In the genomic region with DNA sequence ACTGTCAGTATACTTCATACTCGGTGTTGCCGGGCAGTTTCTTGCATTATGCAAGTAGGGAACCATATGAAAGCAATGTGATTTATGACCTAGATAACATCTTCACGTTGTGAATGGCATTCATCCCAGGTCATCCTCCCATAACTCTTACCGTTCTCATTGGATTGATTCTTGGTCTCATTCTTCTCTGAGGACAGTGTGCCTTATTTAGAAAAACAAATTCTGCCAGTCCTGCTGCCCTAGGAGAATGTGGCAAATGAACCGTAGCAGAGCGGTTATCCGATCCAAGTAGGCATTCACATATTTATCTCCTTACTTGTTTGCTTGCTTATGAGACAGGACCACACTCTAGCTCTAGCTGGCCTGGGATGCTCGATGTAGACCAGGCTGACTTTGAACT, we compare ENCODE assay signal across 29 mouse cellular contexts. TPM values are rescaled to one million over a fixed set of nuclear protein-coding genes. Genes with fewer than 3 reads are reported as not detected.
DNase-seq lines count a peak whose midpoint lies in the region; ATAC-seq and TF ChIP-seq lines count a peak whose summit lies in the region.
"Had no signal": no experiment of that assay in that cellular context is flagged by ENCODE, and none has a peak within 500 bp of the region (broad histone marks: within the 10 kb centered on the region; RNA-seq: fewer than 3 reads in every experiment).

No protein-coding gene starts in this region.

- no peaks in the 10 kb centered on the region for H3K9me3 ChIP-seq in kidney, embryonic 15.5 days (replicated peaks)
- H3K9me3 ChIP-seq: embryonic facial prominence, embryonic 13.5 days; forebrain, embryonic 10.5 days; forebrain, embryonic 15.5 days; hindbrain, embryonic 10.5 days; hindbrain, embryonic 15.5 days; limb, embryonic 12.5 days; liver, embryonic 15.5 days had no signal

- no peak for ATAC-seq in kidney, embryonic 15.5 days (replicated peaks; ENCODE audit: low FRiP score)
- ATAC-seq: forebrain, embryonic 15.5 days; inflammation-experienced regulatory T-cells, adult 6 months had no signal

- DNase-seq in kidney, adult 2 months: peak; percentile 47
- DNase-seq in cerebellum, adult 18-20 months: peak; percentile 22 to 25
- DNase-seq in cerebellum, postnatal 10 days: peak; percentile 16 to 23
- no peak for DNase-seq in heart, adult 9 months (ENCODE audit: low spot score in 2 of 2)
- DNase-seq in right cerebral cortex, postnatal 10 days (ENCODE audit: low spot score in 2 of 2): no peak
- no peak for DNase-seq in thymus, adult 2 months
- DNase-seq: adrenal gland, adult 8-10 months; gastrocnemius, adult 2 months; gastrocnemius, postnatal 36 days; heart, adult 2 months; heart, postnatal 14 days; kidney, adult 8-10 months; kidney, postnatal 14 days; lung, embryonic 14.5 days; lung, postnatal 14 days; midbrain, embryonic 14.5 days; right cerebral cortex, postnatal 14 days; thymus, postnatal 25 days had no signal

- no peaks in the 10 kb centered on the region for H3K27me3 ChIP-seq in kidney, adult 2 months (replicated peaks; ENCODE audit: control insufficient read depth, insufficient read depth, low read length)
- no peaks in the 10 kb centered on the region for H3K27me3 ChIP-seq in kidney, embryonic 15.5 days
- no peaks in the 10 kb centered on the region for H3K27me3 ChIP-seq in thymus, adult 2 months (ENCODE audit: control insufficient read depth, insufficient read depth, low read length)
- H3K27me3 ChIP-seq: embryonic facial prominence, embryonic 13.5 days; hindbrain, embryonic 15.5 days; limb, embryonic 12.5 days; liver, embryonic 15.5 days had no signal

- 42% methylated on average over 8 of the region's 8 CpGs for WGBS in kidney, adult 2 months
- 49% methylated on average over 8 of the region's 8 CpGs for WGBS in kidney, embryonic 15.5 days
- 86% methylated on average over 8 of the region's 8 CpGs for WGBS in thymus, adult 2 months

- no peak for TF ChIP-seq POLR2A in kidney, adult 2 months (IDR thresholded peaks at IDR 0.05; ENCODE audit: low read depth, low read length)
- TF ChIP-seq POLR2A in thymus, adult 2 months (IDR thresholded peaks at IDR 0.05; ENCODE audit: control insufficient read depth, extremely low read depth, insufficient read depth, low read length, poor library complexity): no peak

- no peak overlapping the region for H3K9ac ChIP-seq in kidney, embryonic 15.5 days
- H3K9ac ChIP-seq: embryonic facial prominence, embryonic 13.5 days; forebrain, embryonic 15.5 days; hindbrain, embryonic 15.5 days; limb, embryonic 12.5 days; liver, embryonic 15.5 days; lung, embryonic 14.5 days had no signal

- no peaks in the 10 kb centered on the region for H3K36me3 ChIP-seq in kidney, adult 2 months (ENCODE audit: control insufficient read depth, insufficient read depth, low read length)
- no peaks in the 10 kb centered on the region for H3K36me3 ChIP-seq in kidney, embryonic 15.5 days
- H3K36me3 ChIP-seq in thymus, adult 2 months (ENCODE audit: control insufficient read depth, insufficient read depth, low read length): no peaks in the 10 kb centered on the region
- H3K36me3 ChIP-seq: embryonic facial prominence, embryonic 13.5 days; forebrain, embryonic 10.5 days; forebrain, embryonic 15.5 days; hindbrain, embryonic 10.5 days; hindbrain, embryonic 15.5 days; limb, embryonic 12.5 days; liver, embryonic 15.5 days had no signal

- H3K27ac ChIP-seq in kidney, adult 2 months (ENCODE audit: insufficient read depth, low read depth, low read length): no peak overlapping the region
- no peak overlapping the region for H3K27ac ChIP-seq in kidney, embryonic 15.5 days
- no peak overlapping the region for H3K27ac ChIP-seq in thymus, adult 2 months (ENCODE audit: control insufficient read depth, insufficient read depth, low read length)
- H3K27ac ChIP-seq: embryonic facial prominence, embryonic 13.5 days; forebrain, embryonic 10.5 days; forebrain, embryonic 15.5 days; gastrocnemius, adult 2 months; heart, adult 2 months; hindbrain, embryonic 10.5 days; hindbrain, embryonic 15.5 days; left cerebral cortex, adult 2 months; limb, embryonic 12.5 days; liver, embryonic 15.5 days had no signal

- H3K4me2 ChIP-seq in kidney, embryonic 15.5 days: no peak overlapping the region
- H3K4me2 ChIP-seq: embryonic facial prominence, embryonic 13.5 days; forebrain, embryonic 15.5 days; hindbrain, embryonic 15.5 days; limb, embryonic 12.5 days; liver, embryonic 15.5 days; lung, embryonic 14.5 days had no signal

- TF ChIP-seq CTCF in kidney, adult 2 months (conservative IDR thresholded peaks at IDR 0.05; ENCODE audit: insufficient read depth, insufficient read length, low read depth, low read length): no peak
- no peak for TF ChIP-seq CTCF in thymus, adult 2 months (IDR thresholded peaks at IDR 0.05; ENCODE audit: borderline replicate concordance, control insufficient read depth, extremely low read depth, insufficient read depth, low read length, poor library complexity)

- H3K4me1 ChIP-seq in kidney, adult 2 months (ENCODE audit: control insufficient read depth, insufficient read depth, low read length): no peaks in the 10 kb centered on the region; the same call in 1 of the 2 replicates
- H3K4me1 ChIP-seq in kidney, embryonic 15.5 days: no peaks in the 10 kb centered on the region
- no peaks in the 10 kb centered on the region for H3K4me1 ChIP-seq in thymus, adult 2 months (replicated peaks; ENCODE audit: control insufficient read depth, insufficient read depth, low read length)
- H3K4me1 ChIP-seq: embryonic facial prominence, embryonic 13.5 days; forebrain, embryonic 10.5 days; forebrain, embryonic 15.5 days; hindbrain, embryonic 10.5 days; hindbrain, embryonic 15.5 days; liver, embryonic 15.5 days had no signal

- H3K4me3 ChIP-seq in kidney, adult 2 months (ENCODE audit: insufficient read depth, low read depth, low read length): no peak overlapping the region
- H3K4me3 ChIP-seq in kidney, embryonic 15.5 days (replicated peaks): no peak overlapping the region
- H3K4me3 ChIP-seq in thymus, adult 2 months (ENCODE audit: control insufficient read depth, insufficient read depth, low read length): no peak overlapping the region
- H3K4me3 ChIP-seq: embryonic facial prominence, embryonic 13.5 days; forebrain, embryonic 10.5 days; forebrain, embryonic 15.5 days; gastrocnemius, adult 2 months; heart, adult 2 months; hindbrain, embryonic 10.5 days; hindbrain, embryonic 15.5 days; left cerebral cortex, adult 2 months; limb, embryonic 12.5 days; liver, embryonic 15.5 days had no signal

RNA-seq across cellular contexts. Expression of gene Bdnf, which starts 32.0 kb away (rescaled TPM):
- 1.2 and 1.4 TPM in 2 replicates for polyA plus RNA-seq in kidney, adult 2 months (2012; rRNA removed)
- polyA plus RNA-seq in kidney, embryonic 15.5 days (2015; fragmentation: Nextera tagmentation; extraction: Ambion mirVana): 0.81 and 1.1 TPM in 2 replicates
- 0.17 and 0.24 TPM in 2 replicates for polyA plus RNA-seq in thymus, adult 2 months (2012; rRNA removed)
- polyA plus RNA-seq: inflammation-experienced regulatory T-cells, adult 6 months; small intestine, adult 2 months had no signal

Comparison
In these comparisons a context has a peak if more than half of its experiments do, and no peak if none do; other contexts are left out.
1. DNase-seq: peak in kidney, adult 2 months (single experiment), cerebellum, adult 18-20 months (2 of 2) and cerebellum, postnatal 10 days (2 of 2); none in heart, adult 9 months (0 of 2), right cerebral cortex, postnatal 10 days (0 of 2) and thymus, adult 2 months (single experiment).